Mouse (Mus musculus) embryo, embryonic 11 days (tissue): ENCODE data around the gene Prdm11.
A peak's percentile ranks its signal among the peaks of the same experiment; 100 is the strongest.

Experiments
- DNase-seq: peaks from one replicate; pipeline ENCODE4 v3.0.0-alpha.2; 2015

The Prdm11 gene

DNA sequence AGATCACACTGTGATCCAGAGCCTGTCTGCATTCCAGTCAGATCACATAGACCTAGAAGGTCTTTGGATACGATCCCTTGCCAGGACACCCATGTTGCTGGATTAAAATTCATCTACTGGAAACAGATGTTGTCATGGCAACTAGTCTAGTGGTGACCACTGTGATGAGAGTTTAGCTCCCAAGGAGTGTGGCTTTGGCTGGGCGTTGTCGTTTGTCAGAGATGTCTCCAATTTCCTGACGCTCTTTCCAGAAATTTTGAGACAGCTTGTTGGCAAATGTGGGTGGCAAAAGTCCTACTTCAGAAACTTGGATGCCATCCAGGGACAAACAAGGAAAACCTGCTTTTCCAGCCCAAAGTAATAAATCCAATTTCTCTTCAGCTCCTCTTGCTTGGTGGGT lies 87.3 kb downstream of the Prdm11 start:
- no peak for DNase-seq

DNA sequence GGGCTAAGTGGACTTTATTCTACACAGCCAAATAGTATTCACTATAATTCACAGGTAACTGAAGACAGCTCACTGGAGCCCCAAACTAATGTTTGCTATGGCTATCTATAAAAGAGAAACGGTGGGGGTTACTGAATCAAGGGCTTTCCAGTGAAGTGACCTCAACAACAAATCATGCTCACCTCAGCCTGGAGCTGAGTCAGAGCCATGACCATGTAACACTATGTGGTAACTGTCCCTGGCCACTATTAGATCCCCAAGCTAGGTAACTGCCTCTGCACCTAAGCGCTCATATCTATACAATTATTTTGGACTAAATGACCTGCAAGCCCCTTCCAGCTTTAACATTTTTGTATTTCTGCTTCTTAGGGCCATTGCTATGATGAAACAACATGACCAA lies 89.0 kb downstream of the Prdm11 start:
- no peak for DNase-seq

DNA sequence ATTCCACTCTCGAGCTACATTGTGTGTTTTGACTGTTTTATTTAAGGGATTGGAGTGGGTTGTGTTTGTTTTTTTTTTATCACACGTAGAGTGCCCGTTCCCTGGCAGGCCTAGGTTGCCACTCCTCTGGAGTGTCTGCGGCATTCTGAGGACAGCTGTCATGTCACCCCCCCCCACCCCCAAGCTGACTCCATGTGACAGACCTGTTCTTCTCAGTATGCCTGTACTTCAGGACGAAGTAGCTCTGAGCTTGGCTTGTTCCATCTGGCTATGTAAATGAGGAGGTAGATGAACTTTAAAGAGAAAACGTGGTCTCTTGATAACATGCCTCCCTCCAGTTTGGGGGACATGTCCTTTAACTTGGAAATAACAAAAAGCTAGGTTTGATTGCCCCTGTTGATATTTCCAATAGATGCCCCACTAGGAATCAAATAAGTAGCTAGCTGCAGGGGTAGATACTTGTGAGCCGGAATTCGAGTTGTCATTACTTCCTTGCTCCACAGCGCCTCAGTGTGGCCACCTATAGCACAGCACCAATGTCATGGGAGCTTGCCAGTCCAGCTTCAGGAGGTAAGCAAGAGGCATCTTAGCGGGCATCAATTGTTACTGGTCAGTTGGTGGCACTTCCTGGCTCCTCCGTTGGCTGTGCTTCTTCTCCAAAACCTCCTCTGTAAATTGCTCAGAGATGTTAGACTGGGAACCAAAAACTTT lies 91.4 kb downstream of the Prdm11 start:
- DNase-seq = peak; percentile 69

DNA sequence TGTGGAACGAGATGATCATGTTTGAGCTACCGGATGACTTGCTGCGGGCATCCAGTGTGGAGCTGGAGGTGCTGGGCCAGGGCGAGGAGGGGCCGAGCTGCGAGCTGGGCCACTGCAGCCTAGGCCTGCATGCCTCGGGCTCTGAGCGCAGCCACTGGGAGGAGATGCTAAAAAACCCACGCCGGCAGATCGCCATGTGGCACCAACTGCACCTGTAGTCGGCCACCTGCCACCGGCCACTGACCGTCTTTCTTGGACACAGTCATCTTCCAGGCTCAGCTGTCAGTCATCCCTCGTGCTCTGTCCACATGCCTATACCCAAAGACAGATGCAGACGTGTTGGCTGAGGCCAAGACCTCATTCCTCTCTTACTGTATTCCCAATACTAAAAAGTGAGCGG lies 92.5 kb downstream of the Prdm11 start:
- no peak for DNase-seq

DNA sequence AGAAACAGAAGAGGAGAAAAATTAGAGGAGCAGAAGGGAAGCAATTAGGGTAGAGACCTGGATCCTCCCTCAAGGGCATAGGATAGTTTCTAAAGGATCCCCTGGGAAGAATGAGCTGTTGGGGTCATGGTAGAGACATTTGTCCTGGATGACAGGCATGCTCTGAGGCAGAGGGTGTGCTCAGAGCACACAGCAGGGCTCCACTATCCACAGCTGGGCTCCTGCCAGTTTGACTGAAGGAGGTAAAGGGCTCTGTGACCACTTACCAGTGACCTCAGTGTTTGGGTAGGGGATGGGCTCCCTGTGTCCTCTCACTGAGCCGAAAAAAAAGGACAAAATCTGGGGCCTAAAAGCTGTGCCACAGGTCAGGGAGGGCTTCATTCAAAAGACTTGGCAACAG lies 96.4 kb downstream of the Prdm11 start:
- peak; percentile 16 for DNase-seq

DNA sequence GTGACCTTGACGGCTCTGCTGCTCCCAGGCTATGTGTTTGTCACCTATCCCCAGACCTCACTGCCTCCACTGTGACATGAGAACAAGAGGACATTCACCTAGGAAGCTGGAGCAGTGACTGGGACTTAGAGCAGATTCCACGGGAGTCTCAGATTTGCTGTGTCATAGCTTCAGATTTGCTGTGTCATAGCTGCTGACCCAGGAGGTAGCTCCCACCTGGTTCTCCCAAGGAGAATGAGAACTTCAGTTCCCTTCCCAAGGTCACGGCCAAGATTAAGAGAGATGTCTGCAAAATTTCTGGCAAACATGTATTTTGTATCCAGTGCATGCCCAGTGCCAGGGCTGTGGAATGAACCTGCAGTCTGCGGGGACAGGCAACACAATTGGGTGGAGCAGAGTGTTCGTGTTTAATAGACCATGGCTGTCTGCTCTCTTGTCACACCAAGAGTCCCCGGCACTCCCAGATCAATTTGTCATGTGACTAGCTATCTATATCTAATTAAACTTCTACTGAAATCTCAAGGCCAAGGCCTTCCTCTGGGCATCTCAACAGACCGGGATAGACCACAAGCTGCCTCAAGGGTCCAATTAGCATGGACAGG lies 97.2 kb downstream of the Prdm11 start:
- DNase-seq = peak; percentile 20

- DNase-seq = peak; percentile 71
Measured at GRCm38 (mm10) chr2:92947981-92948698, 97.8 kb downstream of the Prdm11 start.

DNA sequence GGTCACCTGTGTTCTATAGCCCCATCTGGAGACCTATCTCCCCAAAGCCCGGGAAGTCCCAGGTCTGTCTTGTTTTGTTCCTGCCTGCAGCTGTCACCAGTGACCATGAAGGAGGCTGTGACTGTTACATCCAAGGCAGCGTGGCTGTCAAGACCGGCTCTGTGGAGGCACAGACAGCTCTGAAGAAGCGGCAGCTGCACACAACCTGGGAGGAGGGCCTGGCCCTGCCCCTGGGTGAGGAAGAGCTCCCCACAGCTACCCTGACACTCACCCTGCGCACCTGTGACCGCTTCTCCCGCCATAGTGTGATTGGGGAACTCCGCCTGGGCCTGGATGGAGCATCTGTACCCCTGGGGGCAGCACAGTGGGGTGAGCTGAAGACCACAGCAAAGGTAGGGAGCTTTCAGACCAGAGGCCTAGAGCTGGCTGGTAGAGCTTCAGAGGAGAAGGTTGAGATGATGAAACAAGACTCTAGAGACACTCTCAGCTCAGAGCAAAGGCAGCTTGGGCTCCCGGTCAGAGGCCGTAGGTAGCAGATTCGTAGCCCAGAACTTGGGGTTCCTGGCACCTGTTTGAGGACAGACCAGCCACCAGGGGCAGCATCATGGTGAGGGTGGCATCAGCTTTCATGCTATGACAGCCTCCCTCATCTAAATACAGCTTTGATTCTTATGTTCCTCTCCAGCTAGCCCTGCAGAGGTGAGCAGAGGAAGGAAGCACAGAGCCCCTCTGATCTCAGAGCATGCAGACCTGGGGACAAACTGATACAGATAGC lies 100.0 kb downstream of the Prdm11 start:
- DNase-seq = no peak

- no peak for DNase-seq
Measured at GRCm38 (mm10) chr2:92945125-92945746, 100.7 kb downstream of the Prdm11 start.

- no peak for DNase-seq
Measured at GRCm38 (mm10) chr2:92944356-92944755, 101.6 kb downstream of the Prdm11 start.

DNA sequence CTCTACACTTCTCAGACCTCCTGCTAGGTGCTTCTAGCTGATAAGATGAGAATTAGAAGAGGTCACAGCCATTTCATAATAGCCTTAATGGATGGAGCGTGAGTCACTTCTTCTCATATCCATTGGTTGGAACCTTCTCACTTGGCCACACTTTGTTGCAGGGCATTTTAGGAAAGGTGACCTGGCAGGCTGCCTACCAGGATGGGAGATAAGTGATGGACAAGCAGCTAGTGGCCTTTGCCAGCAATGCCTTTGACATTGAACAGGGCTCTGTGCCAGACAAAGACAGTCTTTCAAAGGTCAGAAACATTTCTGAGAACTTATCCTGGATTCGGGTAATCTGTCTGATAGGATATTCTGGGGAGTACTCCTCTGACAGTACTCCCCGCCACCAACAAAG lies 102.6 kb downstream of the Prdm11 start:
- DNase-seq = no peak

GRCm38 (mm10) chr2:92941463-92941862 lies 104.5 kb downstream of the Prdm11 start:
- no peak for DNase-seq

GRCm38 (mm10) chr2:92940963-92941362 lies 105.0 kb downstream of the Prdm11 start:
- DNase-seq = no peak

- no peak for DNase-seq
Measured at GRCm38 (mm10) chr2:92938827-92939226, 107.1 kb downstream of the Prdm11 start.

GRCm38 (mm10) chr2:92938063-92938462 lies 107.9 kb downstream of the Prdm11 start:
- no peak for DNase-seq

GRCm38 (mm10) chr2:92935483-92935882 lies 110.5 kb downstream of the Prdm11 start:
- DNase-seq = no peak

DNA sequence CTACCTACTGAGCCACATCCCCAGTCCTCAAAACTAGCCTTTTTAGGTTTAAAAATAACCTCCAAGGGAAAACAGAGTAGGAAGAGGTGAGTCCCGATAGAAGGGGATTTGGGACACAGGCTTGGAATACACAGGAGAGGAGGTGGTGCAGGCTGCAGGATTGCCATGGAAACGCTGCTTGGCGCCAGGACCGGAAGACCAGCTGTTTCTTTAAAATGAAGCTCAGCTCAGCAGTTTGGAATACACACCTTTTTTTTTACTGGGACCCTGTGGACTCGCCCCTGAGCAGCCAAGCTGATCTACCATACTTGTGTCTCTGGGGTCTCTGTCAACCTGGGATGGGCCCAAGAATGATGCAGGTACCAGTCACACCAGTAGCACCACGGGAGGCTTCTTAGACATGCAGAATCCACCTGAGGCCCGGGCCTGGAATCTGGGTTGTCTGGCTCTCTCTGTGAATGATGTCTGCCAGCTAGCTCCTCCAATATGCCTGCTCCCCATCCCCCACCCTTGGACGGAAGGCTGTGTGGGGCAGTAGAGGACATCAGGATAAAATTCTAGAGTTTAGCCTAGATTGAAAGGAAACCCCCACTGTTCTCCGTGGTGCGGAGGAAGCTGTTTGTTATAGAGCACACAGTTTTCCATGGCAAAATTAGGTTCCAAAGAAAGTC lies 111.5 kb downstream of the Prdm11 start:
- DNase-seq = no peak

DNA sequence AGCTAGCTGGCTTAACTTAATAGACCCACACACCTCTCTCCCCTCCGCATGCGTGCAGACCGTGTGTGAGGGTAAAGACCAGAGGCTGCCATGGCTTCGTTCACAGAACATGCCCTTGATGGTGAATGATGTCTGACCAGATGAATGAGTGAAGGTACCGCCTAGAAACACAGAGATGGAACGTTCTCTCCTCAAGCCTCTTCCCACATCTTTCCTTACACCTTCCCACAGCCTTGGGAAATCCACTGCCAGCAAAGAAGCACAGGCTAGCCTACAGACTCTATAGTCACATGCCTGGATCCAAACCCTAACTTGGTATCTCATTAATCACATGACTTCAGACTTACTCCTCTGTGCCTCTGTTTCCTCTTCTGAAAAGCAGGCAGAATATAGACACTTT lies 112.6 kb downstream of the Prdm11 start:
- no peak for DNase-seq

DNA sequence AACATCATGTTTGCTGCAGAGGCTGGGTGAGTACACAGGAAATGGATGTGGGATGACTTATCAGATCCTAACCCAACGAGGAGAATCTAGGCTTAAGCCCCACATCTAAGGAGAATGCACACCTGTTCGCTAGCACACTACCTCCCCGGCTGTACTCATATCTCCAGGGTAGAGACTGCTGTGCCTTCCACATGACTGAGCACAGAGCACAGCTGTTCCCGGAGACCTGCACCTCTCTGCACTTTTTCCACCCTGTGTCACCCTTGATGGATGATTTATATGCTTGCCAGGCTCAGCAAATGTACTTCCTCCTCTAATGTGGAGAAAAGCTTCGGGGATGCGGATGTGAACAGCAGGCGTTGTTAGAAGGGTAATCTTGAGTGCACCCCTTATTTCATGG lies 114.9 kb downstream of the Prdm11 start:
- DNase-seq = no peak

DNA sequence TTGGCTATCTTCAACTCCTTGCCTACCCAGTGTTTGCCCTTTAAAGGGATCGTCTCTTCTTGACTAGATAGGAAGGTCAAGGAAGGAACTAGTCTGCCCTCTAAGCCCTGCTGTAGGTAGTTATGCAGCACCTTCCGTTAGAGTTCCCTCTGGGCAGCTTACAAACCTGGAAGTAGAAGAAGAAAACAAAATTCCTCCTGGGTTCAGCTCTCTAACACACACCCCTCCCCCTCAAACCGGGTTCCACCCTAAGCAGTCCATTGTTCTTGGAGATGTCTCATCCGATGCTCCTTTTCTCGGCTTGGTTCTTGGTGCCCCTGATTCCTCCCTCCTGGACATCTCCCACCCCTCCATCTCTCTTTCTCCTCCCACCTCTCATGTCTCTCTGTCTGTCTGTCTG lies 116.3 kb downstream of the Prdm11 start:
- no peak for DNase-seq

DNA sequence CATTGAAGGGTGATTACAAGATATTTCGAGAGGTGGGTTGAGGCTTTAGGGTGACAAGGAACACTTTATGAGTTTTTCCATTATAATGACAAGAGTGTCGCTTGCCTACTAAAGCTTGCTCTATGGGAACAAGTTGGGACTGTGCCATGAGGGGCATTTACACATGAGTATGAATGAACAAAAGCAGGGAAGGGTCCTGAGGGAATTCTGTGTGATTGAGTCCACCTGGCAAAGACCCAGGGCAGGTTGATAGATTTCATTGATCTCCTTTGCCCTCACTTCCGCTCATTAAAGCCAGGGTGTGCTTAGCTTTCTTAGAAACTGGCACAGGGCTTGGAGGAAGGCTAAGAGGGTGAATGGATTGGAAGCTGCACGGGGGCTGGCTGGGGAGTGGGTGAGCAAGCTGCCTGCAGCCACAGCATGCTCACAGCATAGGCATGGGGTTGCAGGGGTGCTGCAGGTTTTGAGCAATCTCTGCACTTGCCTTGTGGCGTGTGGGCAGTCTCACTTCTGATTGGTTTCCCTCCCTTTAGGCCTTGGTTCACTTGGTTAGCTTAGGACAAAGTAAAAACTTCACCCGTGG lies 121.2 kb downstream of the Prdm11 start:
- DNase-seq = no peak

DNA sequence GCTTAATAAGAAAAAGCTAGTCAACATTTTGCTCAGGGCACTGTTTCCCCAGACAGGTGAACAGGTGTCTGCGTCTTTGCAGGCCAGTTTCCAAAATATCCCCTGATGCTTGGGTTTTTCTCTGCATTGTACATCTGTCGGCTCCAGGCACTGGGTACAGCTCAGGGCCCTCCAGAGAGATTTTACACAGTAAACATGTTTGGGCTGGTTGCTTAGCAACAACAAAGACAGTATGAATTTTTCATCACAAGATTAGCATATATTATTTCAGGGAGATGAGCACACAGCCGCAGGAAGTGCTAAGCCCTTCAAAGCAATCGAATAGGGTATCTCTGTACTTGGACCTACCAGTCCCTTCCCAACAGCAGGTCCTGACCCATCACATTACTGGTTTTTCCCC lies 125.3 kb downstream of the Prdm11 start:
- no peak for DNase-seq
